Mouse (Mus musculus) kidney, postnatal 14 days (tissue): Measurements from ENCODE around the gene Thbd.

Experiments
- DNase-seq: peaks from one replicate; pipeline ENCODE4 v3.0.0; 2022; ENCODE audit warnings: mixed read lengths

Gene Thbd

DNA sequence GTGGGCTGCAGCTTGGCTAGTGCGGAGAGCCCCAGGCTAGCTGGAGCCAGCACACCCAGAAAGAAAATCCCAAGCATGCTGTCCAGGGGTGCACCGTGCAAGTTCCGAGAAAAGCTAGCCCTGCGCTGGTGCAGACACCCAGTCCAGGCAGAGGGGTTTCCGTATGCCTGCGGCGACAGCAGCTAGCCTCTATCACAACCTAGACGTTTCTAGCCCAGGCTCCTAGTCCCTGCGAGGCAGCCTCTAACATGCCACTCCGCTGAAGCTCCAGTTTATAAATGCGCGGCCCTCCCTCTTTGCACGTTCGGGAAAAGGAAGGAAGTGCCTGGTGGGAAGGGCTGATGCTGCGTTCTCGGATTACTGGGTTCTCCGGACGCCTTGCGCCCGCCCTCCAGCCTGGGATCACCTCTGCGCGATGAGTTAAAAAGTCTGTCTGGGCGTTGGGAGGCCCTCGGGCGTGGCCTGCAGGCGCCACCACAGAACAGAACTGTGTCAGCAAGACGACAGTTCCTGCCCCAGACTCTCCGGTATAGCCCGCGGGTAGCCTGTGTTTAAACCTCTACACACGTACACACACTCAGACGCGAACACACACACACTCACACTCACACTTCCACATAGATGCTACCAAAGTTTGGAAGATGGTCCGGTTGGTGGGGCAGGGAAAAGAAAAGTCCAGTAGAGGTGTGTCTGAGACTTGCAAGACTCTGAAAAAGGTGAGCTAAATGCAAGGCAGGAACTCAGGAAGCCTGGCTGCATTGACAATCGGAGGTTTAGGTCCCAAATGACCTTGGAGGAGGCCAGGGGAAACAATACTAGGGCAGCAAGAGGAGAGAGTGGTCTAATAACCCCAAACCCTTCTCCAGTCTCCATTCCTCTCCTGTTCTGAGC, at the start of gene Thbd:
Gene Thbd, minus strand, starts transcription at position 319 of the 891 bp plus-strand sequence.
- peak; percentile 87 for DNase-seq

DNA sequence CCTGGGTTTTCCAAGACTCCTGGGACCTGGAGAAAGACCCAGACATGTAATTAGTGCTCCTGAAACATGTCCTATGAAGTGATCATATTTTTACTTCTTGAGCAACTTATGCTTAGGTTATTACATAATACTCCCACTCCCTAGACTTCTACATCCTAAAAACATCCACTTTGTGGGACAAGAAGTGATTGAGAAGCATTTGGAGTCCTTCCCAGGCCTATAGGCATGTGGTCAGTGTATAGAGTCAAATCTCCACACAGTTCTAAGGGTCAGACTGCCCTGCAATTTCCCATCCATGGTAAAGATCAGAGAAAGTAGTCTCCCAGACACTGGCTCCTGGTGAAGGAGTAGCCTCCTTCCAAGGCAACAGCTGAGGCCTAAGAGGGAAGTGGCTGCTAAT, 47.4 kb upstream of the Thbd start:
- no peak for DNase-seq

DNA sequence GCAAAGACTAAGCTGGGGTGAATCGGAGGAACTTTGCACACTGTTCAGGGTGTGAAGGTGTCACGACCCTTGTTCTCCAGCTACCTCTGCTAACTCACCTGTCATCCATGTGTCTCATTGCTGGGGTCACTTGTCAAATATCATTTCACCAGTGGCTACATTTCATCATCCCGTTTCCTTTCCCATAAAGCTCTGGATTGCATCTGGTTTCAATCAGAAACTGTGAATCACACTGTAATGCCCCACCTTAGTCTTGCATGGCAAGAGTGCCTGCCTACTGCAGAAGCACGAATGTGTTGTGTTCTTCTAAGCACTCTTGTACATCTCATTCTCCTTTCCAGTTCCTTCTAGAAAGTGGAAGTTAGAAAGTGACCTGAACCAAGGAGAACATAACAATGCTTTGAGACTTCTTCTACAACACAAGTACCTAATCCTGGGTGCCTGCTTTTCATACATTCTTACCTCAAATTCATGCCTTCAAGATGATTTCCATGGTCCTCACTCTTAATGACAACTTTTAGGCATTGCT, 46.1 kb upstream of the Thbd start:
- DNase-seq: no peak

DNA sequence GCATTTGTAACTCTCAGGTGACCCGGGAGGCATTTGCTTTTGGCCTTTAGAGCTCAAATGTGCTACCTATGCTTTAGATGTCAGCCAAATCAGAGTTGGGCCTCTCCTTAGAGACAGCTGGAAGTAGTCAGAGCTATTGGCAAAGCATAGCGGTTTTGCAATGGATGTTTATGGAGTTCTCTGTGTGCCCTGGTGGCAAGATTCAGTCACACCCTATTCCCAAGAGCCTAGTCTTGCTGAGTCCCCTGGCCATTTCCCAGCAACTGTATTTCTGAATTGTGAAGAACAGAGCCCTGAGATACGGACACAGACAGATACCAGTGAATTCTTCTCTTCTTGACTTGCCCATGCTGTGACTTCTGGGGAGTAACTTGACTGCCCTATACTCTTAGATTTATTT, 45.1 kb upstream of the Thbd start:
- no peak for DNase-seq

DNA sequence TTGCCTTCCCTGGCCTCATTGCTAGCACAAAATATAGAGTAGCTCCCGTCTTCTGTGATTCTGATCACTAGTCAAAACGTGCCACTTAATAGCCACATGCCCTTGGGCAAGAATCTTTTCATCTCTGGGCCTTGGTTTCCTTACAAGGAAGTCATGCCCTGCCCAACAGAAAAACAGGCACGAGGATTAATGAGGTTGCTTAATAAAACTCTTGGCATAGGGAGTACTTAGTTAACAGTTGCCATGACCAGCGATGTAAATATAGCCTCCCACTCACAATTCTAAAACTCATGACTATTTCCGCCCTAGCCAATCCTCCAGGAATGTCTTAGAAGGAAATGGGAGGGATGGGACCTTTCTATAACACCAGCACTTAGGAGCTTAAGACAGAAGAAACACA, 43.5 kb upstream of the Thbd start:
- no peak for DNase-seq

DNA sequence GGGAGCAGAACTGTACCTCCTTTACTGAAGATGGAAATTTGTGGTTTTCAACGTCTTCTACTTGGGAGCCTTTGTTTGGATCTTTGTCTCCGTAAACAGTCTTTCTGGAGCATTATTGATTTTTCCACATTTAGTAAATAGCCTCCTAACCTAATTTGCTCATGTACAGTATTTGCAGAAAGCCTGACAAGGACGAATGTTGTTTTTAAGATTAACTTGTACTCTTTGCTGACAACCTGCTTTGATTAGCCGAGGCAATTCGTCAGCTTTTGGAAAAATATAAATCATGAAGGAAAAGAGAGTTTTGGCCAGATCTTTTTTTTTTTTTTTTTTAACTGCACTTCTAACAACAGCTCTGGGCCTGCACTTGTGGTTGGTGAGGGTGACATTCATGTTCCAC, 42.6 kb upstream of the Thbd start:
- no peak for DNase-seq

DNA sequence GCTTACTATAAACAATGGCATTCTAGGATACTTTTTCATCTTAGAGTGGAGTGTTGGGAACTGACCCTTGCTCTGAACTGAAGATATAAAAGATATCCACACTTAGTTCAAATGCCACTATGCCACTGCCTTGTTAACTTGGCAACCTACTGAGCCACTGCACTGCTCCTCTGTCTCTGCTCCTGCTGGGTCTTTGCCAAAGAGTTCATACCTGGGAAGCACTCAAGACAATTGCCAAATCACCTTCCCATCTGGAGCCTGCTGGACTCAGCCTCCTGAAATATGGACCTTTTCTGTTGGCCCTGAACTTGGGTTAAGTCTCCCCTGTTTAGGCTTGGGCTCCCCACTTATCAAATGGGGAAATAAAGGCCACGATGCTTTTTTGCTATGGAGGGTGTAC, 41.7 kb upstream of the Thbd start:
- DNase-seq: no peak

DNA sequence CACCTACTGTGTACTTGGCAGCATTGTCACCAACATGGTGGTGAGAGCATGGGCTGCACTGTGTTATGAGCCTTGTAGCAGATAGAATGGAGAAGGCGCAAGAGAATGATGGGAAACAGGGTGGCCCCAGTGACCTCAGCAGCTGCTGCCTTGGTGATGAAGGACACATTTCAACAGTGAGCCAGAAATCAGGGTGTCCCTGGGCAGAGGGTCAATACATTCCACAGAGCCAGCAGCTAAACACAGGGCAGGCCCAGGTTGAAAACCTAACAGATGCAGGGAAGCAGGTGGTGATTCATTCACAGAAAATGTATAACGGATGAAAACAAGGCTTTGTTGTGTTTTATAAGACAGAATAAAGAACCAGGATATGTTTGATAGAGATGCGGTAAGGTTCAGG, 38.5 kb upstream of the Thbd start:
- no peak for DNase-seq

DNA sequence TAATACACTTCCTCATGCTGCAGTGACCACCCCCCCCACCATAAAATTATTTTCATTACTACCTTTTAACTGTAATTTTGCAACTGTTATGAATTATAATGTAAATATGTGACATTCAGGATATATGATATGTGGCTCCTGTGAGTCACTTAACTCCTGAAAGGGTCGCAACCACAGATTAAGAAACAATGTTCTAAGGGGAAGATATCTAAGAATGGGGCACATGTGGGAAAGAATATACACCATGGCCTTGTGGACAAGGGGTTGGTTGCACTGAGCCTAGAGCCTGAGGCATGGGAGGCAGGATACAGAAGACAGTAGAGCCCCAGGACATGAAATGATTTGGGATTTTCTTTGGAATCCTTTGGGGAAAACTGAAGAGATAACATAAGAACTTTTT, 37.6 kb upstream of the Thbd start:
- DNase-seq: no peak

DNA sequence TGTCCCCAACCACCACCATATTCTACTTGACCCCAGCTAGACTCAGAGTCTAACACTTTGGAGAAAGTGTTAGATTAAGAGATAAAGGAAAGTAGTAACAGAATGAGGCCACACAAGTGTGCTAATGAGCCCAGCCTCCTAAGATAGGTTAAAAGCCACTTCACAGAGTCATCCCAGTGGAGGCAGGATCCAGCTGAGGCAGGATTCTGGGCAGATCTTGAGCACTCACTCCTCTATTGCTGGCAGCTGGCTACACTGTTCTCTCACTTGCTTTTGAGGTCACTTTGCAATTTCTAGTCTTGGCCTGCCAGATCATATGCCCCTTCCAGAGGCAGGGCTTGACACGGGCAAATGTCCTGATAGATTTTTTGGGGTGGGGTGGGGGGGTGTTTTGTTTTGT, 36.5 kb upstream of the Thbd start:
- no peak for DNase-seq

DNA sequence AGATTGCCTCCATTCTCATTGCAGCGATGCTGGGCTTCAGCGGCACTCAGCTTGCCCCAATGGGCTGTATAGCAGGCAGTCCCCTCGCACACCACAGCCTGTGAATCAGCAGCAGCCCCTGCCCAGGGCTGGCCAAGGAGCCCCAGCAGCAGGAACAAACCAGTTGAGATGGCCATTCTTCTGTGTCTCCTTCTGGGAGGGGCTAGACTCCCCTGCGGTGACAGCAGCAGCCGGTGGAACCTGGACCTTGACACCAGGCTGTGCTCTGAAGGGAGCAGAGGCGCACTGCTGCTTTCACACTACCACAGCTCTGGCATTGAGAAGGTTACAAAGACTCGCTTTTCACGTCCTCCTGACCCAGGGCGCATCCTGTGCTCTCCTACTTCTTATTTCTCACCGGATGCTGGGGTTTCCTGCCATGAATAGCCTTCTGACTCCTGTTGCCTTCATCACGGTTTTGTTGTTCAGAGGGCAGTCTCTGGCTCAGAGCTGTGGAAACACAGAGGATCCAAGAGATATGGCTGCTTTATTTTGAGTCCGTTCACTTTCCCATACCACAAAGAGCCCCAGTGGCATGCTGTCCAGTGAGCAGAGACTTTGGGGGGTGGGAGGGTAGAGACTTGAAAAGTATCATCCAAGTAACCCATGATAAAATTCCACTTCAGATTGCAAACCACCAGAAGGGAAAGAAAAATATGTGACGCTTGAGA, 35.4 kb upstream of the Thbd start, which contains the start of gene Cd93:
Gene Cd93, minus strand, starts transcription at position 315 of the 710 bp plus-strand sequence.
- DNase-seq: peak; percentile 75

DNA sequence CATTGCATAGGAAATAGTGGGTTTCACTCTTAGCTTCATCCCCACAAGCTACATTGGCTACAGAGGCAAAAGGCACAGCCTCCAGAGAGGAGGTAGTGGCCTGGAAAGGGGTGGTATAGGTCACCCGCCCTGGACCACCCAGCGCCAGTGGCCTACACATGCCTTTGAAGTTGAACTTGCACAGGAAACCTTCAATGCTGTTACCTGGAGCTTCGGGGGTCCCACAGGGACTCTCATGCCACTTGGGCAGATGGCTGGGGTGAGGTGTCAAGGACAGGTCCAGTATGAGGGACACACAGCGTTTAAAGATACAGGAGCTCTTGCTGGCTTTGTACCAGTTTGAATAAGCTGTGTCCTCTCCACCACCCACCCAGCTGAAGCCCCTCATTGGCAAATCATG, 34.7 kb upstream of the Thbd start:
- DNase-seq: no peak

DNA sequence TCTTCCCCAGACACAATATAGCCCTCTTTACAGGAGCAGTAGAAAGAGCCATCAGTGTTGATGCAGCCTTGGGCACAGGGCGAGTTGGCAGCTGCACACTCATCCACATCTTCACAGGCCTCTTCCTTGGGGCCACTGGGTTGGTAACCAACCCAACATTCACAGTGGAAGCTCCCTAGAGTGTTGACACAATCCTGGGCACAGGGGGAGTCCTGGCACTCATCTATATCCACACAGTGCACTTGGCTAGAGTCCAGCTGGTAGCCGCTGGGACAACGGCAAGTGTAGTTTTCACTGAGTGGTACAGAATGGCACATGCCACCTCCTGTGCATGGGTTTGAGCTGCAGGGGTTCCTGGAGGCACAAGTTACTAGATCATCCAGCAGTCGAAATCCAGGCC, 34.2 kb upstream of the Thbd start:
- DNase-seq: no peak

DNA sequence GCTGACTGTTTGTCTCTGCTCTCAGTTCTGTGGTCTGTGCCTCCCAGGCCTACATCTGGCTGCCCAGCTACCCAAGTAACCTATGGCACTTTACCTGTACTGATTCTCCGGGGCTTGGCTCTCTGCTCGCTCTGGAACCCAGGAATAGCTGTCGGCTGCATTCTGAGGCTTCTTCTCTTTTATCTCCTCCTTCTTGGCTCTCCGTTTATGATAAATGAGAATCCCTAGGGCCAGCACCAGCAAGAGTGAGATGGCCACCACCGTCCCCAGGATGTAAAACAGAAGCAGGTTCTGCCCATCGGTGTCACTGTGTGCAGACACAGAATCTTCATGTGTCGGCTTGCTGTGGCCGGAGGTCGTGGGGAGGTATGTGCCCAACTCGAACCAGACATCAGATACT, 33.4 kb upstream of the Thbd start:
- DNase-seq: no peak

DNA sequence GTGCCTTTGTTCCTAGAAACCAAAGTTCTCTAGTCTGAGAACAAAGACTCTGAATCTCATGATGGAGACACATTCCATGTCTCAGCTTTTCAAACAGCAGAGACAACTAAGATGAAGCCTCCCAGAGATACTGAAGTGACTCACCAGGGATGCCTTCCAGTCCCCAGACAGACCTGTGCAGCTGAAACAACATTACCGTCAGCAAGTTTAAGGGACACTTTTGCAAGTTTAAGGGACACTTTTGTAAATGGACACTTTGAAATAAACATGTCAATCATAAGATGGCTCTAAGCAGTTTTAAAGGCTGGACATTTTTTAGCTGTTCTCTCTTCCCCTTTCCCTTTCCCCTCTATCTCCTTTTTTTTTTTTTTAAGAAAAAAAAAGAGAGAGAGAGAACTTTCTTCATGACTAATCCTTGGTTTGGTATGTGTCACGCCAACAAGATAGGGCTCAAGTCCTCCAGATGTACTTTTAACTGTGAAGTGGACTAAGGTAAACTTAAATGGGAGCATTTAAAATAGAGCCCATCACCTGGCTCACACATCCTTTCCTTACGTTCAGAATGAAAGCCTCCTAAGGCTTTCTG, 31.8 kb upstream of the Thbd start:
- no peak for DNase-seq

DNA sequence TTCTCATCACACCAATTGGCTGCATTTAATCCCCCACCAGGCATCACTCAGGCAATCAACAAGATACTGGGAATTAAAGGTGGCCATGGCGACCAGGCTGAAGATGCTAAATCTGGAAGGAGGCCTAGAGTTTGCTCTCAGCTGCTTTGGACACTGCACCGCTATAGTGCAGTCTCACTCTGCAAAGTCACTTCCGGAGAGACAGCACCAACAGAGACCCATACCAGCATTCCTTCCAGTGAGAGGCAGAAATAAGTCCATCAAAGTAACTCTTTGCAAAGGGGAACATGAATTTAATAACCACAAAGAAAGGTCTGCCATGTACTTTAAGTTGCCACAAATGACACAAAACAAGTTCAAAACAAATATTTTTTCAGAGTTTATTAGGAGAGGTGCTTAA, 28.3 kb upstream of the Thbd start:
- no peak for DNase-seq

DNA sequence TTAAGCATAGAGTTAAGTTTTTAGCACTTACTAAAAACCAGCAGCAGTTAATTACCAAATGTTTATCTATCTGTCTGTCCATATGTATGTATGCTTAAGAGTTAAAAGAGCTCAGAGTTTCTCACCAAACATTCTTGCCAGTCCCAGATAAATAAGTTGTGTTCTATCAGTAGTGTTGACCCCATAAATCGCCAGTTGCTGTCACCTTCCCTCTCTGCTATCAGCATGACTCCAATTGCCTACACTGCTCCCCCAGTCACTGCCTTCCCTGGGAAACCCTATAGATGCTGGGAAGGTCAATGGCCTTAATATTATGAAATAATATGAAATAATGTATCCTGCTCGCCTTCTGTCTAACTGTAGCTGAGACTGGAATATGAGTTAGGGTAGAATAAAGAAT, 24.4 kb upstream of the Thbd start:
- no peak for DNase-seq

DNA sequence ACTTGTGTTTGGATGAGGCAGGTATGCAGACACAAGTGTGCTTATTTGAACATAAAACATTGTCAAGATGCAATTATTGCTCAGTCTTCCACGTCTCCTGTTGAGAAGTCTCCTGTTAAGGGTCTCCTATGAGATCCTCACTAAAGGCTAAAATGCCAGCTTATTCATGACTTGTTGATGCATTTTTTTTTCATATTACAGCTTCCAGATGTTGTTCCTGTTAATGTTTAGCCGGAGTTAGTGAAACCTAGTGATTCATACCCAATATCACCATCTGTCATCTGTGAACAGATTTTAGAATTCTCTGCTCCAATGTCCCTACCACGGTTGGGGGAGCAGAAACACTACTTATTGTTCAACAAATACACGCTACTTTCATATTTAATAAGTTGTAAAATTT, 23.0 kb upstream of the Thbd start:
- DNase-seq: no peak

DNA sequence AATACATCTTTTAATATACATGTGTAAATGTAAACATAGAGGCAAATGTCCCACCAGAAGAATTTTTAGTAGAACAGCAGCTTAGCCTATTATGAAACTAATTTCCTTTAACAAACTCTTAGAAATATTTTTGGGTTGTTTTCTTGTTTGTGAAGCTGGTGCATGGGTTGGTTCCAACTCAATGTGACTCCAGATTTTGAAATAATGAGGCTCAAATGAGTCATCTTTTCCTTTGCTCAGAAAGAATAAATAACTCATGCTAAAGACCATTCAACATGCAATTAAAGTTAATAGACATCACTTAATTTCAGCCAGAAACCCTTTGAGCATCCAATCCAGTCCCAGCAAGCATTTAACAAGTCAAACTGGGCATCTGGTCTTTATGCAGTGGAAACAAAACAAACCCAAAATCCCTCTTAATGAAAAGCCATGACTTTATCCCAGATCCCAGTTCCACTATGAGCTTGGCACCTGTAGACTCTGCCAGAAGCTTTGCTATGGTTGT, 21.1 kb upstream of the Thbd start:
- peak; percentile 31 for DNase-seq

DNA sequence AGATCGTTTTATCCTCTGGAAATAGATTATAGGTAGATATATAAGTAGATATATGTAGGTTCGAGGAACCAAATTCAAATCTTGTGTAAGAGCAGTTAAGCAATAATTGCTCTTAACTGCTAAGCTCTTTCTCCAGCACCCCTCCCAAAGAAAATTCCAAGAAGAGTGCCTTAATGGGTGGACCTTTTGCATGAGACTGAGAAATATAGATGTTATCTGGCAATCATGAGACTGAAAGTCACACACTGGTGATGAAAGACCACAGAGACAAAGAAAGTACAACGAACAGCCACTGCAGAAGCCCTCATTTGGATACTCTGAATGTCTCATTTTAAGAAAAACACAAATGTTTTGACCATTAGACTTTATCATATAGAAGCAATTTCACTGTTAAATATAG, 20.5 kb upstream of the Thbd start:
- DNase-seq: no peak

DNA sequence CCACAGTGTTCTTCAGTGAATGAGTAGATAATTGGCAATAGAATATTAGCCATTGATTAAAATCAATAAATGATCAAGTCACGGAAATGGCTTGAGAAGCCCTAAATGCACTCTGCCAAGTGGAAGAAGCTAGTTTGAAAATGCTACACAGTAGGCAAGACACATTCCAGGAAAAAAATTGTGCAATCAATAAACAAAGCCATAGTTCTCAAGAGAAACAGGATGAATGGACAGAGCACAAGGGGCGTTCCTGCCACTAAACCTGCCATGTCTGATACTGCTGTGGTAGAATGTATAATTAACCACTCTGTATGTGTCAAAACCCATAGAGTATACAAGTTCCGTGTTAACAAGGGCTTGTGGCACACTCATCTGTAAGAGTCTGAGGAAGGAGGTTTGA, 19.6 kb upstream of the Thbd start:
- no peak for DNase-seq

DNA sequence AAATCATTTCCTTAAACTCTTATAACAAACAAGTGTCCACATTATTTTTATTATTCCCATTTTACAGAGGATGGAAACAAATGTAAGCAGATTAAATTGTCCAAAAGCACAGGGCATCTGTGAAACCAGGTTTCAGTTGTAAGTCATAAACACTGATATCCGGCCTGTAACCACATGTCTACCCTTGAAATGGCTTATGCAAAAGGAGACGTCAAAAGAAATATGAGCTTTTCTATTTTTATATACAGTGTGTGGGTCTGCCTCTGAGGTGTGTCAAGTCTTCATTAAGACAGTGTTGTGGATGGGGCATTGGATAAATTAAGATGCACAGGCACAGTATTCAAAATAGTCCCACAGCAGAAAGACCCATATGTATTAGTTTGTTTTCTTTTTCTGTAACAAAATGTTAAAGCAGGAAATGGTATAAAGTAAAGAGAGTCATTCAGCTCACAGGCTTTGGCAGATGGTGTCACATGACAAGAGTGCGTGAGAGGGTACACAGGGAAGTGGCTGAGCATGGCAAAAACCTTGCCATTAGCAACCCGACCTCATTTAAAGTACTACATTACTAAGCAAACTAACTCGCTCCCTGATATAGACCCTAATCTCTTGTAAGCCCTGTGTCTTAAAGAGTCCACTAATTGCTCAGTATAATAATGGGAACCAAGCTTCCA, 17.9 kb upstream of the Thbd start:
- no peak for DNase-seq

DNA sequence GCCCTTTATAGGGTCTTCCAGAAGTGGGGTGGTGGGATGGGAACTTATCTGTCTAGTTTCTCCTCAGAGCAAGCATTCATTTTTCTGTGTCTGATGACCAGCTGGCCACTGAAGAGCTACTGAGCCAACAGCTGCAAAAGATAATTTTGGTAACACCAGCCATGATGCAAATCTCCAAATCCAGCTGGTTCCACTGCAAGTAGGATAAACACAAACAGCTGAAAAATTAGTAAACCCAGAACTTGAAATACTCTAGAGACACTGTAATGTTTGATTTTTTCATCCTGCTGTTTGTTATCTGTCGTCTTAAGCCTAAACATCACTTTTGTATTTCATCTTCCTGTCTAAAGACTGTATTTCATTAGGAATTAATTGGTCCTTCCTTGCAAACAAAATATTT, 13.7 kb upstream of the Thbd start:
- no peak for DNase-seq
